Mouse (Mus musculus) kidney, embryonic 15.5 days (tissue): Measurements from ENCODE around the gene Wt1. TPM values are rescaled to one million over a fixed set of nuclear protein-coding genes. Genes with fewer than 3 reads are reported as not detected.

Source experiments
- polyA plus RNA-seq: library from polyadenylated mRNA; unstranded; fragments of >200 nt; fragmentation: Nextera tagmentation; extraction: Ambion mirVana; gene quantifications from 2 replicates; pipeline ENCODE4 v1.2.1, GENCODE M21; 2015

Wt1 gene
- polyA plus RNA-seq, 1 experiment from 2014 or later = 130 TPM

Other genes starting within 250 kb of the Wt1 start
- 338 and 372 TPM in 2 replicates for gene Eif3m, start 109.4 kb upstream of the Wt1 start, polyA plus RNA-seq
- not detected in 2 replicates for gene Gm11060, start 34.5 kb upstream of the Wt1 start, polyA plus RNA-seq
- gene Them7, start 97.8 kb downstream of the Wt1 start, polyA plus RNA-seq = 2.1 and 3.0 TPM in 2 replicates